Mouse (Mus musculus): ENCODE measurements around the gene Pou2f3. TPM values are rescaled to one million over a fixed set of nuclear protein-coding genes. Genes with fewer than 3 reads are reported as not detected.
"Not testable (repeated sequence)": the region's sequence is repeated elsewhere in the genome, so short reads cannot be mapped to it uniquely, and the experiment has no call there.

Pou2f3 gene
- polyA plus RNA-seq, 1 experiment, result 0.13 TPM

GRCm38 (mm10) chr9:43145196-43145595, 65.0 kb downstream of the Pou2f3 start:
- Histone ChIP-seq H3K4me3 (ENCODE audit: insufficient read depth, low read length) (no peak overlapping the region), H3K4me1 (ENCODE audit: control insufficient read depth, insufficient read depth, low read length) (peaks cover 4% of the 10 kb centered on the region; the same call in 1 of the 2 replicates), H3K27ac (ENCODE audit: insufficient read depth, low read length) (no peak overlapping the region)
- TF ChIP-seq CTCF (IDR thresholded peaks at IDR 0.05; ENCODE audit: extremely low read depth, insufficient read depth, low read length), result no peak
- no peak for TF ChIP-seq POLR2A (IDR thresholded peaks at IDR 0.05; ENCODE audit: extremely low read depth, insufficient read depth, low read length)

- Histone ChIP-seq H3K4me1 (ENCODE audit: control insufficient read depth, insufficient read depth, low read length) (peaks cover 4% of the 10 kb centered on the region; the same call in 1 of the 2 replicates), H3K4me3 (ENCODE audit: insufficient read depth, low read length) (no peak overlapping the region), H3K27ac (ENCODE audit: insufficient read depth, low read length) (no peak overlapping the region)
- TF ChIP-seq POLR2A (IDR thresholded peaks at IDR 0.05; ENCODE audit: extremely low read depth, insufficient read depth, low read length) (no peak), CTCF (IDR thresholded peaks at IDR 0.05; ENCODE audit: extremely low read depth, insufficient read depth, low read length) (peak; percentile 24; the same call in 1 of the 2 replicates)
Measured at GRCm38 (mm10) chr9:43144206-43144810, 65.9 kb downstream of the Pou2f3 start.

GRCm38 (mm10) chr9:43141839-43142238, 68.3 kb downstream of the Pou2f3 start:
- no peak overlapping the region for H3K27ac ChIP-seq (ENCODE audit: insufficient read depth, low read length)
- H3K4me3 ChIP-seq (ENCODE audit: insufficient read depth, low read length), result no peak overlapping the region
- H3K4me1 ChIP-seq (ENCODE audit: control insufficient read depth, insufficient read depth, low read length), result peaks cover 4% of the 10 kb centered on the region; the same call in 1 of the 2 replicates
- TF ChIP-seq CTCF (IDR thresholded peaks at IDR 0.05; ENCODE audit: extremely low read depth, insufficient read depth, low read length) (peak; percentile 90), POLR2A (IDR thresholded peaks at IDR 0.05; ENCODE audit: extremely low read depth, insufficient read depth, low read length) (no peak)

DNA sequence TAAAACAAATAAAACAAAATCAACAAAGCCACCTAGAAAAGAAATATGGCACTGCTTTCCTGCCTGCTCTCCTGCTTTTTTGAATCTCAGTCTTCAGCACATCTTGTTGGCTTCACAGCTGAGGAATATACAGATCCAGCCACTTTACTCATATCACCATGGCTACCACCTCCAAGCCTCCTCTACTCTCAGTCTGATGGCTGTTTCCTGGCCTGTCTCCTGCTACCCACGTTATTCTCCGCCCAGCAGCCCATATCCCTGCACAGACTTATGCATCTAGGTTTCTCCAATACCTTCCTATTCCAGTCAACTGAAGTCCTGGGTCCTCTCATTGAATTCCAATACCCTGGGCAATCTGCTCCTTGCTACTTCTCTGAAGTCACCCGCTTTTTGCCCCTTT, 76.6 kb downstream of the Pou2f3 start:
- no peak overlapping the region for H3K4me3 ChIP-seq (ENCODE audit: insufficient read depth, low read length)
- peak overlapping the region; percentile 48; the same call in 1 of the 2 replicates for H3K27ac ChIP-seq (ENCODE audit: insufficient read depth, low read length)

DNA sequence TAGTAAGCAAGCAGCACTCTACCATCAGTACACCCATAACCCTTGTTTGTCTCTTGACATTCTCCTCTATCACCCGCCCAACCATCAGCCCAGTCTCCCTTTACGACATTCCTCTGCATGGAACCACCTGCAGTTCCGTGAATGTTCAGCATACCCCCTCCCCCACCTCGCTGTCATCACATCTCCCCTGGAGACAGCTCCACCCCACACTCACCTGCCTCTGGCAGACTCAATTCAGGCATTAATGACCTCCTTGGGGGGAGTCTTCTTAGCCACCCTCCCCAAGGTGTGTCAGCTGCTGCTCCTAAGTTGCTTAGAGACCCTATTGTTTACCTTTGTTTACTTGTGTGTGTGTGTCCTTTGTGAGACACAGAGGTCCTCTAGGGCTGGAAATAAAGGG, 77.8 kb downstream of the Pou2f3 start:
- Histone ChIP-seq H3K4me1 (ENCODE audit: control insufficient read depth, insufficient read depth, low read length) (peaks cover 4% of the 10 kb centered on the region), H3K4me3 (ENCODE audit: insufficient read depth, low read length) (no peak overlapping the region), H3K27ac (ENCODE audit: insufficient read depth, low read length) (no peak overlapping the region)
- no peak for TF ChIP-seq CTCF (IDR thresholded peaks at IDR 0.05; ENCODE audit: extremely low read depth, insufficient read depth, low read length)
- TF ChIP-seq POLR2A (IDR thresholded peaks at IDR 0.05; ENCODE audit: extremely low read depth, insufficient read depth, low read length), result no peak

More for the DNA sequence above, 76.6 kb downstream of the Pou2f3 start:
- peaks cover 1% of the 10 kb centered on the region for H3K4me1 ChIP-seq (ENCODE audit: control insufficient read depth, insufficient read depth, low read length)
- TF ChIP-seq CTCF (IDR thresholded peaks at IDR 0.05; ENCODE audit: extremely low read depth, insufficient read depth, low read length) (no peak), POLR2A (IDR thresholded peaks at IDR 0.05; ENCODE audit: extremely low read depth, insufficient read depth, low read length) (no peak)

DNA sequence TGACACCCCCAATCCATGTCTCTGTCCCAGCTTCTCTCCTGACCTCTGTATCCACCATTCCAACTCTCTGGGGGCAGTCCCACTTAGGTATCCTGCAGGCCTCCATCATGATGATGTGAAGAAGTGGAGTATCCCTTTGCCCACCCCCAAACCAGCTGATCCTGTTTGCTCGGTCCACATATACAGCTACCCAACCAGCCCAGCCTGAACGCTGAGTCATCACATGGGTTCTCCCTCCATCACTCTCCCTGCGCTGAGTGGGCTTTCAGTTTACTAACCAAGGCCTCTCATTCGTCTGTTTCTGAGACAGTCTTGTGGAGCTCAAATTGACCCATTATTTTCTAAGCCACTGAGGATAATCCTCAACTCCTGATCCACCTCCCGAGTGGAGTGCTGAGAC, 78.2 kb downstream of the Pou2f3 start:
- Histone ChIP-seq H3K4me1 (ENCODE audit: control insufficient read depth, insufficient read depth, low read length) (peaks cover 8% of the 10 kb centered on the region), H3K27ac (ENCODE audit: insufficient read depth, low read length) (no peak overlapping the region)
- TF ChIP-seq POLR2A (IDR thresholded peaks at IDR 0.05; ENCODE audit: extremely low read depth, insufficient read depth, low read length), result no peak

GRCm38 (mm10) chr9:43130684-43131083, 79.5 kb downstream of the Pou2f3 start:
- TF ChIP-seq POLR2A (IDR thresholded peaks at IDR 0.05; ENCODE audit: extremely low read depth, insufficient read depth, low read length) (no peak), CTCF (IDR thresholded peaks at IDR 0.05; ENCODE audit: extremely low read depth, insufficient read depth, low read length) (no peak)
- Histone ChIP-seq H3K27ac (ENCODE audit: insufficient read depth, low read length) (no peak overlapping the region), H3K4me1 (ENCODE audit: control insufficient read depth, insufficient read depth, low read length) (peaks cover 10% of the 10 kb centered on the region), H3K4me3 (ENCODE audit: insufficient read depth, low read length) (no peak overlapping the region)

More for the DNA sequence above, 78.2 kb downstream of the Pou2f3 start:
- no peak overlapping the region for H3K4me3 ChIP-seq (ENCODE audit: insufficient read depth, low read length)

DNA sequence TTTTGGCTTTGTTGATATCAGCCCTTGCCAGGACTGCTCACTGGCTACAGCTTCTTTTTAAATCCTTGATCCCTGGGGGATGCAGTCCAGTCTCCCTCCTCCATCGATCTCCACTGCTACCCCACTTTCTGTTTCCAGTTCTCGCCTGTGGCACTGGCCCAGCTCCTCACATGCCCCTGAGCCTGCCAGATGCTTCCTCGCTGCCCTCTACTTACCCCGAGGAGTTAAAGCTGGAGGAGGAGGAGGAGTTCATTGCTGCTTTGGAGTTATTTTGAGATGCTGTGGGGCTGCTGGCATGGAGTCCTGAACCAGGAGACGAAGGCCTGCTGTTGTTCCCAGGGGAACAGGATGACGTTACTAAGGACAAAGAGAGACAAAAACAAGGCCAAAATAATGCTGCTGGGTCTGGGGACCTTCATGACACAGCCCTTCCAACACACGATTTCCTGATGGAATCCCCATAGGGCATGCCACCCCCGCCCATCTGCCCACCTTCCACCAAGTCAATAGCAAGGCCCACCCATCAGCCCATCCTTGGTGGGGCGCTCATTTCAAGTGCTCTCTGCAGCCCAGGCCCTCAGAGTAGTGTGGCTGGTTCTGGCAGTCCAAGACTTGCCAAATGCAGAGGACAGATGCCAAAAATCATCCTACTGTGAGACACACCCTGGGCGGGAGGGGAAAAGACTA, 82.9 kb downstream of the Pou2f3 start:
- Histone ChIP-seq H3K4me1 (ENCODE audit: control insufficient read depth, insufficient read depth, low read length) (peaks cover 9% of the 10 kb centered on the region), H3K27ac (ENCODE audit: insufficient read depth, low read length) (no peak overlapping the region), H3K4me3 (ENCODE audit: insufficient read depth, low read length) (no peak overlapping the region)
- TF ChIP-seq POLR2A (IDR thresholded peaks at IDR 0.05; ENCODE audit: extremely low read depth, insufficient read depth, low read length), result no peak
- TF ChIP-seq CTCF (IDR thresholded peaks at IDR 0.05; ENCODE audit: extremely low read depth, insufficient read depth, low read length), result no peak

- no peak overlapping the region for H3K27ac ChIP-seq (ENCODE audit: insufficient read depth, low read length)
- no peak overlapping the region for H3K4me3 ChIP-seq (ENCODE audit: insufficient read depth, low read length)
- TF ChIP-seq POLR2A (IDR thresholded peaks at IDR 0.05; ENCODE audit: extremely low read depth, insufficient read depth, low read length), result no peak
- TF ChIP-seq CTCF (IDR thresholded peaks at IDR 0.05; ENCODE audit: extremely low read depth, insufficient read depth, low read length), result peak; percentile 42; the same call in 1 of the 2 replicates
- peaks cover 6% of the 10 kb centered on the region for H3K4me1 ChIP-seq (ENCODE audit: control insufficient read depth, insufficient read depth, low read length)
Measured at GRCm38 (mm10) chr9:43122379-43122778, 87.8 kb downstream of the Pou2f3 start.

DNA sequence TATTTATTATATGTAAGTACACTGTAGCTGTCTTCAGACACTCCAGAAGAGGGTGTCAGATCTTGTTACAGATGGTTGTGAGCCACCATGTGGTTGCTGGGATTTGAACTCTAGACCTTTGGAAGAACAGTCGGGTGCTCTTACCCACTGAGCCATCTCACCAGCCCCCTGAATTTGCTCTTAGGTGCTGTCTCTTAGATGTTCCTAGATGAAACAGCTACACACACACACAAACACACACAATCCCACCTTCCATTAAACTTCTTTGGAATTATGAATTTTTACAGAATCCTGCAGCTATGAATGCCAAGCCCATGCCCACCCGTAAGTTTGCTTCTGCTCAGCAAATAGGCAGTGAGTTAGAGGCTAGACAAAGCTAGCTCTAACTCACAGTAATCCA, 88.2 kb downstream of the Pou2f3 start:
- not testable (repeated sequence) for H3K4me3 ChIP-seq (ENCODE audit: insufficient read depth, low read length); H3K4me1 ChIP-seq (ENCODE audit: control insufficient read depth, insufficient read depth, low read length); H3K27ac ChIP-seq (ENCODE audit: insufficient read depth, low read length)
